Mouse (Mus musculus): ENCODE data around the gene Lrrc10b.

- no peak for TF ChIP-seq GATA1 (IDR thresholded peaks at IDR 0.05; ENCODE audit: low read length)
- TF ChIP-seq TAL1 (IDR thresholded peaks at IDR 0.05; ENCODE audit: low read length): no peak
Observed at GRCm38 (mm10) chr19:10449190-10449589, 8.1 kb downstream of the Lrrc10b start.

Data from erythroblast, embryonic 14.5 days (primary cell).